Mouse (Mus musculus): ENCODE measurements at regions not wholly inside any gene's neighbourhood (a gene's known extent, or its start where the extent isn't known, plus 50 kb on each side); places are given as distances from the start of the nearest gene placed in this dataset.

- Histone ChIP-seq H3K9ac (replicated peaks; ENCODE audit: low read depth, low read length) (no peak overlapping the region), H3K27me3 (ENCODE audit: control insufficient read depth, insufficient read depth, low read length) (no peaks in the 10 kb centered on the region), H3K27ac (ENCODE audit: low read depth) (no peak overlapping the region), H3K36me3 (replicated peaks; ENCODE audit: control insufficient read depth, insufficient read depth, low read length) (no peaks in the 10 kb centered on the region), H3K4me3 (ENCODE audit: low read depth, low read length) (no peak overlapping the region), H3K9me3 (replicated peaks; ENCODE audit: control insufficient read depth, low read length) (no peaks in the 10 kb centered on the region), H3K4me1 (ENCODE audit: control insufficient read depth, insufficient read depth) (no peaks in the 10 kb centered on the region; the same call in 1 of the 2 replicates), H3K4me2 (ENCODE audit: low read depth, low read length) (no peak overlapping the region)
- no peak for ATAC-seq (ENCODE audit: insufficient read depth, low read depth)
- DNase-seq (ENCODE audit: low spot score), result no peak
- 54% methylated on average over 4 of the region's 4 CpGs for WGBS
- TF ChIP-seq EP300 (IDR thresholded peaks at IDR 0.05; ENCODE audit: low read depth) (no peak), CTCF (IDR thresholded peaks at IDR 0.05; ENCODE audit: low read depth) (no peak)
These were observed 61.5 kb upstream of the Abcb5 start for GRCm38 (mm10) chr12:119027701-119028100.

DNA sequence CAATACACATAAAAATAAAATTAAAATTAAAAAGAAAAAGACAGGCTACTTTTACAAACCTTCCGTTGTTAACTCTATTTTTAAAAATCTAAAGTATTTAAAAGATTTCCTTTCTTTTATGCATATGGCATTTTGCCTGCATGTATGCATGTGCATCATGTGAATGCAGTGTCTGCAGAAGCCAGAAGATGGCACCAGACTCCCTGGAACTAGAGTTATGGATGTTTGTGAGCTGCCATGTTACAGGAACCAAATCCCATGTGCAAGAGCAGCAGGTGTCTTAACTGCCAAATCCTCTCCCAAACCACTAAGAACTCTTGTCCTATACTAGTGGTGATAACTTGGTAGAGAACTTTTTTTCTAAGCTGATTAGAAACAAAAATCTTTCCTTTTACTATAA lies 60.1 kb upstream of the Abcb5 start:
- H3K27ac ChIP-seq (ENCODE audit: low read depth), result no peak overlapping the region
- no peaks in the 10 kb centered on the region; the same call in 1 of the 2 replicates for H3K4me1 ChIP-seq (ENCODE audit: control insufficient read depth, insufficient read depth)
- DNase-seq (ENCODE audit: low spot score) (peak; percentile 30), ATAC-seq (ENCODE audit: insufficient read depth, low read depth) (no peak)
- no peak overlapping the region for H3K4me2 ChIP-seq (ENCODE audit: low read depth, low read length)
- no peak overlapping the region for H3K4me3 ChIP-seq (ENCODE audit: low read depth, low read length)
- TF ChIP-seq EP300 (IDR thresholded peaks at IDR 0.05; ENCODE audit: low read depth) (no peak), CTCF (IDR thresholded peaks at IDR 0.05; ENCODE audit: low read depth) (peak; percentile 74)
- WGBS, result 51% methylated on average over 1 of the region's 1 CpGs
- no peaks in the 10 kb centered on the region for H3K27me3 ChIP-seq (ENCODE audit: control insufficient read depth, insufficient read depth, low read length)
- H3K9ac ChIP-seq (replicated peaks; ENCODE audit: low read depth, low read length), result no peak overlapping the region
- H3K36me3 ChIP-seq (replicated peaks; ENCODE audit: control insufficient read depth, insufficient read depth, low read length), result no peaks in the 10 kb centered on the region
- H3K9me3 ChIP-seq (replicated peaks; ENCODE audit: control insufficient read depth, low read length), result no peaks in the 10 kb centered on the region

- no peak for ATAC-seq (ENCODE audit: insufficient read depth, low read depth)
These were observed 57.8 kb upstream of the Abcb5 start for GRCm38 (mm10) chr12:119024063-119024462.

More at GRCm38 (mm10) chr12:119024063-119024462, 57.8 kb upstream of the Abcb5 start:
- Histone ChIP-seq H3K9me3 (replicated peaks; ENCODE audit: control insufficient read depth, low read length) (no peaks in the 10 kb centered on the region), H3K4me1 (ENCODE audit: control insufficient read depth, insufficient read depth) (no peaks in the 10 kb centered on the region; the same call in 1 of the 2 replicates), H3K4me3 (ENCODE audit: low read depth, low read length) (no peak overlapping the region), H3K27me3 (ENCODE audit: control insufficient read depth, insufficient read depth, low read length) (no peaks in the 10 kb centered on the region), H3K9ac (replicated peaks; ENCODE audit: low read depth, low read length) (no peak overlapping the region), H3K27ac (ENCODE audit: low read depth) (no peak overlapping the region), H3K4me2 (ENCODE audit: low read depth, low read length) (no peak overlapping the region), H3K36me3 (replicated peaks; ENCODE audit: control insufficient read depth, insufficient read depth, low read length) (no peaks in the 10 kb centered on the region)
- TF ChIP-seq CTCF (IDR thresholded peaks at IDR 0.05; ENCODE audit: low read depth) (no peak), EP300 (IDR thresholded peaks at IDR 0.05; ENCODE audit: low read depth) (no peak)
- DNase-seq (ENCODE audit: low spot score), result no peak
- WGBS, result 54% methylated on average over 1 of the region's 1 CpGs
